Mouse (Mus musculus) forebrain, embryonic 11.5 days (tissue): ENCODE data around the gene Iars2. TPM values are rescaled to one million over a fixed set of nuclear protein-coding genes. Genes with fewer than 3 reads are reported as not detected.

ENCODE experiments used
- ATAC-seq: fragments of 200-750 bp; cut with Nextera tagmentation; replicated peaks from 2 replicates; pipeline ENCODE4 v1.8.0; 2017; ENCODE audit warnings: moderate TSS enrichment; ENCODE audit not compliant: low FRiP score
- DNase-seq: peaks from one replicate; pipeline ENCODE4 v3.0.0-alpha.2; 2017; ENCODE audit warnings: low spot score
- H3K27ac ChIP-seq: fragments of 300-500 bp; sonication (generic); 2 replicates; pipeline ENCODE4 v1.5.1; 2014; ENCODE audit warnings: low read depth, low read length
- H3K27me3 ChIP-seq: fragments of 300-500 bp; sonication (generic); 2 replicates; pipeline ENCODE4 v1.6.1; 2014; ENCODE audit warnings: mild to moderate bottlenecking, low read length, mixed read lengths; ENCODE audit not compliant: control insufficient read depth, insufficient read depth
- H3K36me3 ChIP-seq: fragments of 300-500 bp; sonication (generic); 2 replicates; pipeline ENCODE4 v1.6.1; 2014; ENCODE audit warnings: mild to moderate bottlenecking, low read length, moderate library complexity, mixed read lengths; ENCODE audit not compliant: control insufficient read depth, insufficient read depth
- H3K4me1 ChIP-seq: fragments of 300-500 bp; sonication (generic); replicated peaks from 2 replicates; pipeline ENCODE4 v1.6.1; 2014; ENCODE audit warnings: low read length, mixed read lengths; ENCODE audit not compliant: control insufficient read depth, insufficient read depth
- H3K4me2 ChIP-seq: fragments of 300-500 bp; sonication (generic); 2 replicates; pipeline ENCODE4 v1.6.1; 2014; ENCODE audit warnings: low read depth, mild to moderate bottlenecking, low read length, moderate library complexity, mixed read lengths; ENCODE audit not compliant: severe bottlenecking
- H3K4me3 ChIP-seq: fragments of 300-500 bp; sonication (generic); 2 replicates; pipeline ENCODE4 v1.5.1; 2014; ENCODE audit warnings: low read depth, low read length
- H3K9ac ChIP-seq: fragments of 300-500 bp; sonication (generic); 2 replicates; pipeline ENCODE4 v1.6.1; 2014; ENCODE audit warnings: low read length
- H3K9me3 ChIP-seq: fragments of 300-500 bp; sonication (generic); 2 replicates; pipeline ENCODE4 v1.6.1; 2016; ENCODE audit warnings: low read length, mixed read lengths; ENCODE audit not compliant: control insufficient read depth
- WGBS: fragments of 180-500 bp; shearing (Covaris S2); extraction: QIAGEN DNeasy Blood & Tissue Kit; methylation state at CpG from one replicate; pipeline ENCODE4 v1.1.7; 2014; 5-methylcytosine and 5-hydroxymethylcytosine counted together
- polyA plus RNA-seq: library from polyadenylated mRNA; unstranded; fragments of >200 nt; fragmentation: Nextera tagmentation; extraction: Ambion mirVana; gene quantifications from 2 replicates; pipeline ENCODE4 v1.2.1, GENCODE M21; 2014

Gene Iars2
- polyA plus RNA-seq, 1 experiment from 2014 or later: 29.8 TPM

DNA sequence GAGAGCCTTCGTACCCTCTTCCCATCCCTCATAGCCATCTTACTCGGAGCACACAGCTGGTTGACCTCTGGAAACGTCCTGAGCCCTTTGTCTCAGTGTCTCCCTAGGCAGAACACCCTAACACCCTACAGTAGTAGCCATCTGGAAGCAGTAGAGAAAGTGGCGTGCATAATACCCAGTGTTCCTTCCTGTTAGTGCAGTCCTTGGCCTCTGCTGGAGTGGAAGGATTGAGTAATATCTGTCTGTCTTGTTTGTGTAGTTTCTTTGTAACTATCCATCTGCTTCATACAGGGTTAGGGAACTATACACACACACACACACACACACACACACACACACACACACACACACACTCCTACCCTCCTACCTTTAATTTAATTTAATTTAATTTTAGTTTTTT is 60.5 kb downstream of the Iars2 start:
- H3K36me3 ChIP-seq: peaks cover 4% of the 10 kb centered on the region; the same call in 1 of the 2 replicates

DNA sequence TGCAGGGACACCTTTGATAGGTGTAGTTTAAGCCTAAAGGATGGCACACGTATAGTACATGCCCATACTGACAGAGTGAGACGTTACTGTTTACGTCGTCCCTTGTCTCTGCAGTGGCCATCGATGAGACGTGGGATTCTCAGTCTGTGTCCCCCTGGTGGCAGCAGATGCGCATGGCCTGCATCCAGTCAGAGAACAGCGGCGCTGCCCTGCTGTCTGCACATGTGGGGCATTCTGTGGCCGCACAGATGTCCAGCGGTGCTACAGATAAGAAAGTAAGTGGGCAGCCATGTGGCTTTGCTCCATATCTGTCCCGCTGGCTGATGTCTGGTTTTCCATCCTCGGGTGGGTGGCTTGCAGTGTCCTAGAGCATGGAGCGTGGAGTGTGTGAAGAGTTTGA is 66.6 kb downstream of the Iars2 start:
- no peaks in the 10 kb centered on the region for H3K4me1 ChIP-seq
- 61% methylated on average over 14 of the region's 14 CpGs for WGBS
- no peak overlapping the region for H3K4me2 ChIP-seq
- H3K9ac ChIP-seq: no peak overlapping the region
- no peak overlapping the region for H3K27ac ChIP-seq
- H3K36me3 ChIP-seq: no peaks in the 10 kb centered on the region; the same call in 1 of the 2 replicates
- H3K4me3 ChIP-seq: no peak overlapping the region
- no peaks in the 10 kb centered on the region for H3K27me3 ChIP-seq
- H3K9me3 ChIP-seq: no peaks in the 10 kb centered on the region
- 0 out of 2 replicates have a peak, but pooled peaks have one; percentile 30 for ATAC-seq
- DNase-seq: peak; percentile 58

More for the DNA sequence above, 60.5 kb downstream of the Iars2 start:
- no peak overlapping the region for H3K27ac ChIP-seq
- no peak overlapping the region for H3K4me2 ChIP-seq
- H3K4me3 ChIP-seq: no peak overlapping the region
- no peak for ATAC-seq
- no peak overlapping the region for H3K9ac ChIP-seq
- H3K9me3 ChIP-seq: no peaks in the 10 kb centered on the region
- no peaks in the 10 kb centered on the region for H3K27me3 ChIP-seq
- 86% methylated on average over 4 of the region's 4 CpGs for WGBS
- no peaks in the 10 kb centered on the region for H3K4me1 ChIP-seq
- peak; percentile 7 for DNase-seq

DNA sequence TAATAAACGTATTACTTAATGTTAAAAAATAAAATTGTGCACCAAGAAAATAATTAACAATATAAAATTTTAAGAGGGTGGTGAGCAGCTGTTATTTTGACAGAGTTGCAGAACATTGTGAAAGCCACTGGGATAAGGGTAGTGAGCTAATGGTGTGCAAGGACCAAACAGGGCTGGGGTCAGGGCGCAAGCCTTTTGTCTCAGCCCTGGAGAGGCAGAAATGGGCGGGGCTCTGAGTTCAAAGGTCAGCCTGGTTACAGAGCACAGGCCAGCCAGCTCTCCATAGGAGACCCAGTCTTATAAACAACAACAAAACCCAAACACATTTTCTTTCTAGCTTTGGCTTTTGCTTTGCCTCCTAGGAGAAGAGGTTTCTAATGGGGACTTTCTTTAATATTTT is 72.4 kb downstream of the Iars2 start:
- H3K9ac ChIP-seq: no peak overlapping the region
- no peaks in the 10 kb centered on the region for H3K4me1 ChIP-seq
- WGBS: 26% methylated on average over 3 of the region's 3 CpGs
- H3K4me2 ChIP-seq: no peak overlapping the region
- DNase-seq: no peak
- no peak for ATAC-seq
- H3K4me3 ChIP-seq: no peak overlapping the region
- no peak overlapping the region for H3K27ac ChIP-seq
- H3K27me3 ChIP-seq: no peaks in the 10 kb centered on the region
- no peaks in the 10 kb centered on the region for H3K9me3 ChIP-seq
- H3K36me3 ChIP-seq: no peaks in the 10 kb centered on the region; the same call in 1 of the 2 replicates

DNA sequence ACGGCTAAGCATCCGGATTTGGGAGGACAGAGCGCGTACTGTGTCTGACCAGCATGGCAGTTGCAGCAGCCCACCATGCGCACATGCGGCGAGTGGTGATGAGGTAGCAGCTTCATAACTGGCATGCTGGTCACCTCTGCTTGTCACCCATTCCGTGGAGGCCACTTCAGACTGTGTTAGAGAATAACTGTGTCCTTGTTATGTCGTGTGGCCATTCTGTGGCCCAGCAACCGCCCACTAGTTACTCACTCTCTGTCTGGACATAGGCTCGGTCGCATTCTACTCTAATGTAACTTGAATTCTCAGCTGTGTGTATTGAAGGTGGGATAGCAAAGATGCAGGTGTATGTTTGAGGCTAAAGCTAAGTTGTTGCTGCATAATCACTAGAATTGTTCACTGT is 73.9 kb downstream of the Iars2 start:
- Histone ChIP-seq H3K9ac (no peak overlapping the region), H3K9me3 (no peaks in the 10 kb centered on the region), H3K4me1 (no peaks in the 10 kb centered on the region), H3K36me3 (peaks cover 4% of the 10 kb centered on the region; the same call in 1 of the 2 replicates), H3K27ac (no peak overlapping the region), H3K4me3 (no peak overlapping the region), H3K4me2 (no peak overlapping the region), H3K27me3 (no peaks in the 10 kb centered on the region)
- ATAC-seq (no peak), DNase-seq (no peak)
- 95% methylated on average over 12 of the region's 12 CpGs for WGBS

DNA sequence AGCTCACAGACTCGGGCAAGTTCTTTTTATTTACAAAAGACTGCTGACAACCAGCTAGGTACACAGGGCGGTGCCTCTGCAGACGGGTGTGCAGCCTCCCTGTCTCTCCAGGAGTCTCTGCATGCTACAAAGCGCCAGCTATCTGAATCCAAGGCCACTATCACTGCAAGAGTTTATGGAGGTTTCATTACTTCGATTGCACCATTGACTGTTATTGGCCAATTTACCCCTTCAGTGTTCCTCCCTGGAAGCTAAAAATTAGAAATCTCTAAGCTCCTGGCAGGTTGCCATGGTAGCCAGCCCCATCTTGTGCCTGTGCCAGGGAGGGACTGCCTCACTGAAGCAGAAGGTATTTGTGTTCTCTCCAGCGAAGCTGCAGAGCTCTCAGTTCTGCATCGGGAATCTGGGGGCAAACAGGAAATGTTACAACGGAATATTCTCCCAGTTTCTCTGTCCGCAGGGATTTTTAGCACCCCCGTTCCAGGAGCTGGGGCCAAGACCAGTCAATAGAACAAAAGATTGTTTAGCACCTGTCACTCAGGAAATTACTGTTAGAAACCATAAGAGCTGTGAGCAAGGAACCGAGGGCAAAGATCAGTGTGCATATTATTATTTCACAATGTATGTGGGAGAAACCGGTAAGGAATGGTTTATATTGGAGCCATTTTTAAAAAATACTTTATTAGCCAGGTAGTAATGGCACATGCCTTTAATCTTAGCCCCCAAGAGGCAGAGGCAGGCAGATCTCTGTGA is 75.9 kb downstream of the Iars2 start:
- no peak for ATAC-seq
- H3K9ac ChIP-seq: no peak overlapping the region
- WGBS: 81% methylated on average over 12 of the region's 12 CpGs

DNA sequence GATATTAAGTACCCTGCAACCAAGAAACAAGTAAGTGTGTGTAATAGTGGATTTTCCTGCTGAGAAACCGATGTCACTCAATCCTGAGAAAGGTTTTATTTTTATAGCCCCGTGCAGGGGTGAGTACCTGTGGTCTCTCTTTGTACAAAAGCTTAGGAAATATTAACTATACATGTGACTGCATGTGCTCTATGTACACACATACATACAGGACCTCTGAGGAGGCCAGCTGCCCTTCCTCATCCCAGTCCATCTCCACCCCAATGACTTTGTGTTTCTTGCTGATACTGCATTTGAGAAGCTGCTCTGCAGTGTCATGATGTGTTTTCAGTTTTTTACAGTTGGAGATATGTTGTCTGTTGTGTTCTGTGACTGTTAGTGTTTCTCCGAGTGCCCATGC is 76.8 kb downstream of the Iars2 start:
- DNase-seq (no peak), ATAC-seq (no peak)
- no peak overlapping the region for H3K4me3 ChIP-seq
- H3K27ac ChIP-seq: no peak overlapping the region
- WGBS: 91% methylated on average over 3 of the region's 3 CpGs
- no peaks in the 10 kb centered on the region for H3K9me3 ChIP-seq
- no peak overlapping the region for H3K9ac ChIP-seq
- H3K27me3 ChIP-seq: no peaks in the 10 kb centered on the region
- no peaks in the 10 kb centered on the region for H3K4me1 ChIP-seq
- H3K36me3 ChIP-seq: peaks cover 4% of the 10 kb centered on the region; the same call in 1 of the 2 replicates
- no peak overlapping the region for H3K4me2 ChIP-seq

More for the DNA sequence above, 75.9 kb downstream of the Iars2 start:
- no peak for DNase-seq
- H3K27me3 ChIP-seq: no peaks in the 10 kb centered on the region
- H3K4me1 ChIP-seq: no peaks in the 10 kb centered on the region
- no peak overlapping the region for H3K27ac ChIP-seq
- H3K4me3 ChIP-seq: no peak overlapping the region
- peaks cover 4% of the 10 kb centered on the region; the same call in 1 of the 2 replicates for H3K36me3 ChIP-seq
- H3K9me3 ChIP-seq: no peaks in the 10 kb centered on the region
- H3K4me2 ChIP-seq: no peak overlapping the region

DNA sequence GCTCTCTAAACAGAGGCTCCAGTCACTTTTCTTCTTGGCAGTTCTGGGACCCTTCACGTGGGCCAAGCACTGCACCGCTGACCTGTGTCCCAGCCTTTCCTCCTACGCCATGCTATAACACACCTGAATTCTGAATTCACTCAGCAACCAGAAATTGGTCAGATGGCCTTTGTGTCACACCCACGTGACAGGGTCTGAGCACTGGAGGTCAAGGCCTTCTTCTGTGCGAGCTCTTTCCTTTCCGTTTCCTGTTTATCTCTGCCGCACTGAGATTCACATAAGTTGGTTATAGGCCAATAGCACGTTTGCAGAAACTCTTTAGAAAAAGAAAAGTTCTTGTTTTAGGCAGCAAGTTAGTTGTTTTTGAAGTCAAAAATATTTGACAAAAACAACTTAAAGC is 80.5 kb downstream of the Iars2 start:
- Histone ChIP-seq H3K4me1 (no peaks in the 10 kb centered on the region), H3K27ac (no peak overlapping the region), H3K4me3 (no peak overlapping the region), H3K27me3 (no peaks in the 10 kb centered on the region), H3K4me2 (no peak overlapping the region), H3K9ac (no peak overlapping the region), H3K36me3 (peaks cover 4% of the 10 kb centered on the region; the same call in 1 of the 2 replicates), H3K9me3 (no peaks in the 10 kb centered on the region)
- DNase-seq (no peak), ATAC-seq (no peak)
- WGBS: 92% methylated on average over 8 of the region's 8 CpGs

DNA sequence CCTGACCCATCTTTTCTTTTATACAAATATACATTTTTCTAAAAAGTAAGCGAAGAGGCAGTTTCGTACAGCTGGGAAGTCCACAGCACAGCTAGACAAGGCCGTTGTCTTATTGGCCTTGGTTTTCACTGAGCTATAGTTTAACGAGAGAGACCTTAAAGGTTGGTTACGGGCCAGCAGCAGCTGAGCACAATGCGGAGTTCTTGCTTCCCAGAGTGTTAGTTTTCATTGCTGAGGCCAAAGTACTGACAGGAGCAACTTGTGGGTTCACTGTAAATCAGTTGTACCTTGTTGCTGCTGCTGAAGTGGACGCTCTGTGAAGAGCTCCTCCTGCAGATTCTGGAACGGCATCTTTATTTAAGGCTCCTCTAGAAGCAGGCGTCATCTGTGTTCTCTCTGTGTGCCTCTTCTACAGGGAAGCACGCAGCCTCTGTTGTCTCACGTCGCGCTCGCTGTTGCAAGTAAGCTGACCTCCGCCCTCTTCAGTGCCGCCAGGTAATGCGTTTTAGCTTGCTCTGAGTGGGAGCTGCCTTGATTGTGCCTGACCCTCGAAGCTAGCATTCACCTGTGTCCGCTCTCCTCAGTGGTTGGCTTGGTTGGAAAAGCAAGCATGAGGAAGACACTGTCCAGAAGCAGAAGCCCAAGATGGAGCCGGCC is 81.6 kb downstream of the Iars2 start:
- ATAC-seq (no peak), DNase-seq (no peak)
- H3K4me1 ChIP-seq: no peaks in the 10 kb centered on the region
- H3K36me3 ChIP-seq: peaks cover 4% of the 10 kb centered on the region; the same call in 1 of the 2 replicates
- no peaks in the 10 kb centered on the region for H3K9me3 ChIP-seq
- no peaks in the 10 kb centered on the region for H3K27me3 ChIP-seq
- no peak overlapping the region for H3K4me3 ChIP-seq
- no peak overlapping the region for H3K4me2 ChIP-seq
- no peak overlapping the region for H3K27ac ChIP-seq
- H3K9ac ChIP-seq: no peak overlapping the region
- WGBS: 91% methylated on average over 20 of the region's 20 CpGs
